ENCODE assay signal across 27 mouse cellular contexts in the genomic region with DNA sequence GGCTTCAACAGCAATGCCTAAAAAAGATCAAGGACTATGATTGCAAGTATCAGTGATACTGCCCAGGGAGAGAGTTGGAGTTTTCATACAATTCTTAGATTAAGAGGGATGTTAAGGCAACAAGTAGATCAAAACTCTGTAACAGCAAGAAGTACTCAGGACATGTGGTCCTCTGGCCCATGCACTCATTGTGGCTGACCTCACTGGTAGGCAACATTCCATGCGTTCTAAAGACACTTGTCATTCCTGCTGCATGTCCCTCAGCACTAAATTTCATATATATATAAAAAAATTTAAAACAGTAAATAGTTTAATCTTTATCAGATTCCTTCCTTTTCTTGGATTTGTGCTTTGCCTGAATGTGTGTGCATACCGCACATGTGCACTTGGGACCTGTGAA.
"Had no signal": no experiment of that assay in that cellular context is flagged by ENCODE, and none has a peak within 500 bp of the region (broad histone marks: within the 10 kb centered on the region; RNA-seq: fewer than 3 reads in every experiment).

No protein-coding gene starts in this region.

- H3K27ac ChIP-seq: embryonic facial prominence, embryonic 10.5 days; embryonic facial prominence, embryonic 12.5 days; embryonic facial prominence, embryonic 13.5 days; embryonic facial prominence, embryonic 15.5 days; forebrain, embryonic 10.5 days; forebrain, embryonic 12.5 days; forebrain, embryonic 13.5 days; forebrain, embryonic 15.5 days; gastrocnemius, adult 2 months; heart, adult 2 months had no signal

- H3K27me3 ChIP-seq: embryonic facial prominence, embryonic 12.5 days; embryonic facial prominence, embryonic 13.5 days; embryonic facial prominence, embryonic 15.5 days; forebrain, embryonic 12.5 days; forebrain, embryonic 13.5 days; forebrain, embryonic 15.5 days had no signal

- H3K9me3 ChIP-seq: embryonic facial prominence, embryonic 10.5 days; embryonic facial prominence, embryonic 12.5 days; embryonic facial prominence, embryonic 13.5 days; embryonic facial prominence, embryonic 15.5 days; forebrain, embryonic 10.5 days; forebrain, embryonic 12.5 days; forebrain, embryonic 13.5 days; forebrain, embryonic 15.5 days had no signal

- H3K4me2 ChIP-seq: embryonic facial prominence, embryonic 12.5 days; embryonic facial prominence, embryonic 13.5 days; embryonic facial prominence, embryonic 15.5 days; forebrain, embryonic 12.5 days; forebrain, embryonic 13.5 days; forebrain, embryonic 15.5 days had no signal

- DNase-seq: cerebellum, adult 9-10 months; cerebellum, adult 9-11 months; cerebellum, postnatal 10 days; cerebellum, postnatal 14 days; cerebellum, postnatal 25 days; cerebellum, postnatal 36 days; embryo, embryonic 11 days; forebrain, postnatal 0 days; gastrocnemius, adult 2 months; gastrocnemius, postnatal 10 days; gastrocnemius, postnatal 14 days; gastrocnemius, postnatal 25 days; gastrocnemius, postnatal 36 days; heart, adult 11 months; heart, adult 18-20 months; heart, adult 2 months had no signal

- ATAC-seq: forebrain, embryonic 13.5 days; forebrain, embryonic 14.5 days; forebrain, embryonic 15.5 days; forebrain, embryonic 16.5 days; forebrain, postnatal 0 days had no signal

- H3K36me3 ChIP-seq: embryonic facial prominence, embryonic 10.5 days; embryonic facial prominence, embryonic 12.5 days; embryonic facial prominence, embryonic 13.5 days; embryonic facial prominence, embryonic 15.5 days; forebrain, embryonic 10.5 days; forebrain, embryonic 12.5 days; forebrain, embryonic 15.5 days had no signal

- H3K4me3 ChIP-seq: embryonic facial prominence, embryonic 10.5 days; embryonic facial prominence, embryonic 12.5 days; embryonic facial prominence, embryonic 13.5 days; embryonic facial prominence, embryonic 15.5 days; erythroblast, embryonic 14.5 days; forebrain, embryonic 10.5 days; forebrain, embryonic 12.5 days; forebrain, embryonic 13.5 days; forebrain, embryonic 15.5 days; gastrocnemius, adult 2 months; heart, adult 2 months had no signal

- H3K4me1 ChIP-seq: embryonic facial prominence, embryonic 10.5 days; embryonic facial prominence, embryonic 12.5 days; embryonic facial prominence, embryonic 13.5 days; embryonic facial prominence, embryonic 15.5 days; forebrain, embryonic 10.5 days; forebrain, embryonic 12.5 days; forebrain, embryonic 13.5 days; forebrain, embryonic 15.5 days had no signal

- H3K9ac ChIP-seq: embryonic facial prominence, embryonic 12.5 days; embryonic facial prominence, embryonic 13.5 days; embryonic facial prominence, embryonic 15.5 days; forebrain, embryonic 12.5 days; forebrain, embryonic 13.5 days; forebrain, embryonic 15.5 days; forebrain, postnatal 0 days had no signal
